Mouse (Mus musculus): ENCODE measurements at regions not wholly inside any gene's neighbourhood (a gene's known extent, or its start where the extent isn't known, plus 50 kb on each side); places are given as distances from the start of the nearest gene placed in this dataset.

DNA sequence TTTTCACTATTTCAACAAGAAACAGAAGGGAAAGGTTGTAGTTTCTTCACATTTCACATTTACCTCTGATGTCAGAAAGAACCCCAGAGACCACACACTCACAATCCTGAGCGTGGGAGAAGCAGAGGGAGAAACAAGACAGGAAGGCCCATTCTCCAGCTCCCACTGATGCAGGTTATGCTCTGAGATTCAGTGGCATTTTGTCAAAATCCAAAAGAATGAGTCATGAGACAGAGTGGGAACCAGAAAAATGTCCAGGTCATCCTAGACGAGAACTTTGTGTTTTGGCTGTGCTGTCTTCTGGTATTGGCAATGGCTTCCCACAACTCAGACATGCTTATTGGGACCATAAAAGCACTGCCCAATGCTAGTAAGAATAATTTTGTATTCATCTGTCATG lies 285.9 kb downstream of the Ostf1 start:
- dilution Hi-C loops (cut with MboI; ENCODE audit: extremely low pct_ligation_motif_present, extremely low pct_unique_long_range_greater_than_20kb, low sequenced_read_pairs): no loop called here
- Histone ChIP-seq H3K9ac (ENCODE audit: insufficient read depth, low read depth) (no peak overlapping the region), H3K4me2 (ENCODE audit: insufficient read depth, low read depth, poor library complexity, severe bottlenecking) (no peak overlapping the region), H3K9me3 (replicated peaks; ENCODE audit: low read length) (no peaks in the 10 kb centered on the region), H3K27ac (ENCODE audit: insufficient read depth, low read depth) (no peak overlapping the region), H3K36me3 (replicated peaks in 1 of 2; ENCODE audit: control insufficient read depth in 1 of 2, insufficient read depth in 1 of 2, low read length in 1 of 2) (no peaks in the 10 kb centered on the region), H3K27me3 (replicated peaks) (no peaks in the 10 kb centered on the region), H3K79me2 (replicated peaks; ENCODE audit: control insufficient read depth, extremely low read depth, insufficient read depth, poor library complexity, severe bottlenecking) (no peaks in the 10 kb centered on the region), H3K4me3 (replicated peaks in 1 of 3; ENCODE audit: low read depth in 2 of 3, low read length in 2 of 3, poor library complexity in 1 of 3) (no peak overlapping the region), H3K4me1 (ENCODE audit: control insufficient read depth in 1 of 2, insufficient read depth in 2 of 2) (peaks cover 0 to 3% of the 10 kb centered on the region in 2 experiments; a peak in 2 of 4 replicates)
- in situ Hi-C loops (cut with MboI; ENCODE audit: low pct_ligation_motif_present, low pct_unique_long_range_greater_than_20kb, low sequenced_read_pairs): no loop called here
- TF ChIP-seq ZMIZ1 (IDR thresholded peaks at IDR 0.05; ENCODE audit: low read depth, low read length) (no peak), USF2 (conservative IDR thresholded peaks at IDR 0.05; ENCODE audit: low read depth, low read length) (no peak), ZKSCAN1 (IDR thresholded peaks at IDR 0.05; ENCODE audit: borderline replicate concordance, low read depth, low read length) (no peak), KAT2A (IDR thresholded peaks at IDR 0.05; ENCODE audit: insufficient replicate concordance, low read length) (no peak), POLR2AphosphoS2 (IDR thresholded peaks at IDR 0.05; ENCODE audit: low read depth, low read length) (no peak), MYC (IDR thresholded peaks at IDR 0.05; ENCODE audit: low read depth, low read length) (no peak), E2F4 (IDR thresholded peaks at IDR 0.05; ENCODE audit: insufficient replicate concordance, low read depth, low read length) (no peak), MAZ (IDR thresholded peaks at IDR 0.05; ENCODE audit: low read depth, low read length) (no peak), USF1 (IDR thresholded peaks at IDR 0.05; ENCODE audit: low read depth, low read length) (no peak), UBTF (IDR thresholded peaks at IDR 0.05; ENCODE audit: low read depth, low read length) (no peak), CHD2 (IDR thresholded peaks at IDR 0.05; ENCODE audit: low read length) (no peak), SMC3 (IDR thresholded peaks at IDR 0.05; ENCODE audit: low read depth, low read length) (no peak), NELFE (IDR thresholded peaks at IDR 0.05; ENCODE audit: low read depth, low read length) (no peak), TCF12 (IDR thresholded peaks at IDR 0.05; ENCODE audit: low read depth, low read length) (no peak)
- no peak for DNase-seq (ENCODE audit: extremely low read depth)

DNA sequence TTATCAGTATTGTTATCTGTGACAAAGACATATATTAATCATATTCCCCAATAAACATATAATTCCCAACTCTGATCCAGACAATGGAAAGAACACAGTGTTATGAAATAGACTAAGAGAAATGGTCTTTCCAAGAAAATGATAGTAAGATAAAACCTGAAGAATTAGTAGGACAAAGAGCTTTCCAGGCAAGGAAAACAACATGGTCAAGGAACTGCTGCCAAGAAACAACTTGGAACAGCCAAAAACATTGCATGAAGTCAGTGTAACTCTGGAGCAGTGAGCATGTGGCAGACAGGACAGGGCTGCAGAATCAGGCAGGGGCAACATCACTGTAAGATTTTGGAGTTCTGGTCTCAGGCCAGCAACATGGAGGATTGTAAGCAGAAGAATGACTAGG lies 288.0 kb downstream of the Ostf1 start:
- no peak overlapping the region for H3K4me3 ChIP-seq (replicated peaks in 1 of 3; ENCODE audit: low read depth in 2 of 3, low read length in 2 of 3, poor library complexity in 1 of 3)
- no peaks in the 10 kb centered on the region for H3K27me3 ChIP-seq (replicated peaks)
- no peak overlapping the region for H3K27ac ChIP-seq (ENCODE audit: insufficient read depth, low read depth)
- DNase-seq (ENCODE audit: extremely low read depth): no peak
- no peak overlapping the region for H3K9ac ChIP-seq (ENCODE audit: insufficient read depth, low read depth)
- TF ChIP-seq E2F4 (IDR thresholded peaks at IDR 0.05; ENCODE audit: insufficient replicate concordance, low read depth, low read length): no peak
- TF ChIP-seq JUND (conservative IDR thresholded peaks at IDR 0.05; ENCODE audit: low read depth, low read length): no peak
- no peak for TF ChIP-seq CHD2 (IDR thresholded peaks at IDR 0.05; ENCODE audit: low read length)
- no peak for TF ChIP-seq ZNF384 (IDR thresholded peaks at IDR 0.05; ENCODE audit: low read depth, low read length)
- TF ChIP-seq KAT2A (IDR thresholded peaks at IDR 0.05; ENCODE audit: insufficient replicate concordance, low read length): no peak
- no peak for TF ChIP-seq RCOR1 (conservative IDR thresholded peaks at IDR 0.05; ENCODE audit: low read depth, low read length)
- TF ChIP-seq MYC (IDR thresholded peaks at IDR 0.05; ENCODE audit: low read depth, low read length): no peak
- TF ChIP-seq TBP (conservative IDR thresholded peaks at IDR 0.05; ENCODE audit: low read depth, low read length): no peak
- TF ChIP-seq SIN3A (IDR thresholded peaks at IDR 0.05; ENCODE audit: low read length): no peak
- TF ChIP-seq ZMIZ1 (IDR thresholded peaks at IDR 0.05; ENCODE audit: low read depth, low read length): no peak
- no peak for TF ChIP-seq NRF1 (IDR thresholded peaks at IDR 0.05; ENCODE audit: low read depth, low read length)
- no peak for TF ChIP-seq MAZ (IDR thresholded peaks at IDR 0.05; ENCODE audit: low read depth, low read length)
- TF ChIP-seq USF2 (conservative IDR thresholded peaks at IDR 0.05; ENCODE audit: low read depth, low read length): no peak
- TF ChIP-seq ELF1 (IDR thresholded peaks at IDR 0.05; ENCODE audit: low read depth, low read length): no peak
- no peak overlapping the region for H3K4me2 ChIP-seq (ENCODE audit: insufficient read depth, low read depth, poor library complexity, severe bottlenecking)
- H3K36me3 ChIP-seq (replicated peaks in 1 of 2; ENCODE audit: control insufficient read depth in 1 of 2, insufficient read depth in 1 of 2, low read length in 1 of 2): no peaks in the 10 kb centered on the region
- in situ Hi-C loops (cut with MboI; ENCODE audit: low pct_ligation_motif_present, low pct_unique_long_range_greater_than_20kb, low sequenced_read_pairs): no loop called here
- H3K79me2 ChIP-seq (replicated peaks; ENCODE audit: control insufficient read depth, extremely low read depth, insufficient read depth, poor library complexity, severe bottlenecking): no peaks in the 10 kb centered on the region
- dilution Hi-C loops (cut with MboI; ENCODE audit: extremely low pct_ligation_motif_present, extremely low pct_unique_long_range_greater_than_20kb, low sequenced_read_pairs): no loop called here
- peaks cover 0 to 7% of the 10 kb centered on the region in 2 experiments; a peak in 1 of 4 replicates for H3K4me1 ChIP-seq (ENCODE audit: control insufficient read depth in 1 of 2, insufficient read depth in 2 of 2)
- no peaks in the 10 kb centered on the region for H3K9me3 ChIP-seq (replicated peaks; ENCODE audit: low read length)
